Mouse (Mus musculus): Measurements from ENCODE around the gene Mcmbp.
"Not testable (repeated sequence)": the region's sequence is repeated elsewhere in the genome, so short reads cannot be mapped to it uniquely, and the experiment has no call there.

The Mcmbp gene

DNA sequence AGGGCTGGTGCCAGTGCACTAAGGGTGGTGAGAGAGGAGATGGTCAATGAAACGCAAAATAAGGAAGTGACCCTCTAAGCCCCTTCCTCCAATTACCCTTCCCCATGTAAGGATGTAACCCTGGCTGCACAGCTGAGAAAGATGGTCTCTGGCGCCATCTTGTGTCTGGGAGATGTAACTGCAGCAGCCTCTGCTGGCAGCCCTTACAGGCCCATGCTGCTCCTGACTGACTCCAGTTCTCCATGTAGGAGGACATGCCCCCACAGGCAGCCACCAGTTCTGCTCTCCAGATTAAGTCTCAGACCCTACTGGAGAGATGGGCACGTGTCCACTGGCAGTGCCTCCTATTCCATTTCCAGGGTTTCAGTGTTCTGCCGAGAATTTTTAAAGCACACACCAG, 34.6 kb downstream of the Mcmbp start:
- peak; percentile 81 to 83 for DNase-seq

DNA sequence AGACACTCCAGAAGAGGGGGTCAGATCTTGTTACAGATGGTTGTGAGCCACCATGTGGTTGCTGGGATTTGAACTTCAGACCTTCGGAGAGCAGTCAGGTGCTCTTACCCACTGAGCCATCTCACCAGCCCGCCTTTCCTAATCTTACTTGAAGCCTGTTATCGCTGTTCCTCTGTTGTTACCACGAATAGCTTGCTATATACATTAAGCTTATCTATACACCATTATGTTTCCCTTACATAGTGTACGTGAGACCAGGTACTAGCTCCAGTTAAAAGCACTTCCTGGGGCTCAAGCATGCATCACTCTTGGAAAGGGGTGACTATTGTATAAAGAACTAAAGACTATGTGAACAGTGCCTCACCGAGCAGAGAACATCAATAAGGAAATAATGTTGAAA, 40.3 kb downstream of the Mcmbp start:
- DNase-seq, result not testable (repeated sequence)

DNA sequence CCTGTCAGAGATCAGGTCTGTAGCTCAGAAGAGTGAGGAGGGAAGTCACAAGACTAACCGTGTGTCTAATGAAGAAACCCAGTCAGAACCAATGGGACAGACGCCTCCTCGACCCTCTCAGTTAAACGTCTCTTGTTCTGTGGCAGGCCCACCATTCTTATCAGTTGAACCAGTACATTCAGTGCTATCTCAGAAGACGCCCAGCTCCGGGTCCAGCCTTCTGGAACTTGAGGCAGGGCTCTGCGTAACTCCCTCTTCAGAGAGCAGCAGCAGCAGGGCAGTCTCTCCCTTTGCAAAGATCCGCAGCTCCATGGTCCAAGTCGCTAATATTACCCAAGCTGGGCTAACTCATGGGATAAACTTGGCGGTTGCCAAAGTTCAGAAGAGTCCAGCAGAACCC, 45.4 kb downstream of the Mcmbp start:
- no peak for DNase-seq

DNA sequence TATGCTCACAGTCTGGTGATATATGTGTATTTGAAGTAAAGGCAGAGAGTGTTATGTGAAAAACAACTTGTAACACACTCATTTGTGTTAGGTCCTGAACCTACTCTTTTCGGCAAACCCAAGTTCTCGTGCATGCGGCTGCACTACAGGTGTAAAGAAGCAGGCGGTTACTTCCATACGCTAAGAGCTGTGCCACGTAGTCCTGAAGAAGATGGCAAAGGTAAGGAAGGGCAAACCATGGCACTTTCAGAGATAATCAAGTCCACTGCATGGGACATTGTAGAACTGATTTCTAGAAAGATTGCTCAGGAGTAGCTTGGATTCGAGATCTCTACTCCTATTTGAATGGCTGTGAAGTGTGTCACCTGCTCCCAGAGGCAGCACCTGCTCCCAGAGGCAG, 48.1 kb downstream of the Mcmbp start:
- DNase-seq, result no peak

DNA sequence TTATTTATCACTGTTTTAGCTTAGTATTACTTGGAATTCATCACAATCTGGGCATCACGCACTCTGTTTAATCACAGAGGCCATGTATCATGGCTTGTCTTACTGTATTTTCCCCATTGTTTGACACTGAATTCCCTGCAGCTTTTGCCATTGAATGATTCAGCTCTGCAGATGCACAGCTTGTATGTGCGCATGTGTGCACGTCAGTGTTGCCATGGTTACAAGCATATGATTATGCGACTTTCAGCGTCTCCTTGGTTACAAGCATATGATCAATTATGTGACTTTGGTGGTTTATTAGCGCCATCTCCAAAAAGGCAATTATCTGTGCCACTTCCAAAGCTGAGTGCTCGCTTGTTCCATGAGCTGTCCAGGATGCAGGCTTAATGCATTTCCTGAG, 49.5 kb downstream of the Mcmbp start:
- DNase-seq, result peak; percentile 52 to 62

DNA sequence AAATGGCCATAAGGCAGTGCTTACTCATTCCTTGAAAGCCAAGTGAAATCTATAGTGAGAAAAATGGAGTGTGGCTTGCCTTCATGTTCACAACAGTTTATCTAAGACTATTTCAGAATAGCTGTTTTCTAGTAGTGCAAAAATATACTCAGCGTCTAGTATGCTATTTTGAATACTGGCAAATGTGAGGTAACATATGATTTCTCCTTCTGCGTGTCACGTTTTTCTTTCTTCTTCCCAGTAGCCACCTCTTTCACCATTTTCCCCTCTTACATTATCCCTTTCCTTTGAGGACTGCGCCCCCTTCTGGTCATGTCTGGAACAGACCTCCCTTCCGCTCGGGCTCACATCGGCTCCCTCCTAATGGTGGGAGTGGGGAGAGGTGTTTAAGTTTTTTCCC, 50.2 kb downstream of the Mcmbp start:
- peak; percentile 93 to 95 for DNase-seq

DNA sequence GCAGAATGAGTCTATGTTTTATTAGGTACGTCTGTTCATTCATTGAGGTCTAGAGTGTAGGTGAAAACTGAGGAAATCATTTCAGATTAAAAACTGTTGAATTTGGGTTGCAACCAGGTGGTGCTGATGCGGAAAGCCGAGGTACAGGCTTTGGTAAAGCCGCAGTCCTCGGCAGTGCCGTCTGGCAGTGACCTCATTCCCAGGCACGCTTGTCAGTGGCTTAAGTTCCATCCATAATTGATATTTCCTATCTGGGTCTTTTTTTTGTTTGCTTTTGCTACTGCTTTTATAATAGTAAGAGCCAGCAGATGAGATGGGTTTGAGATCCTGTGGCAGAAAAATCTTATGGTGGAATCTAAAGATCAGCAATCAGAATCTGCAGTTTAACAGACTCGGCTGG, 50.9 kb downstream of the Mcmbp start:
- DNase-seq, result peak; percentile 51 to 64

DNA sequence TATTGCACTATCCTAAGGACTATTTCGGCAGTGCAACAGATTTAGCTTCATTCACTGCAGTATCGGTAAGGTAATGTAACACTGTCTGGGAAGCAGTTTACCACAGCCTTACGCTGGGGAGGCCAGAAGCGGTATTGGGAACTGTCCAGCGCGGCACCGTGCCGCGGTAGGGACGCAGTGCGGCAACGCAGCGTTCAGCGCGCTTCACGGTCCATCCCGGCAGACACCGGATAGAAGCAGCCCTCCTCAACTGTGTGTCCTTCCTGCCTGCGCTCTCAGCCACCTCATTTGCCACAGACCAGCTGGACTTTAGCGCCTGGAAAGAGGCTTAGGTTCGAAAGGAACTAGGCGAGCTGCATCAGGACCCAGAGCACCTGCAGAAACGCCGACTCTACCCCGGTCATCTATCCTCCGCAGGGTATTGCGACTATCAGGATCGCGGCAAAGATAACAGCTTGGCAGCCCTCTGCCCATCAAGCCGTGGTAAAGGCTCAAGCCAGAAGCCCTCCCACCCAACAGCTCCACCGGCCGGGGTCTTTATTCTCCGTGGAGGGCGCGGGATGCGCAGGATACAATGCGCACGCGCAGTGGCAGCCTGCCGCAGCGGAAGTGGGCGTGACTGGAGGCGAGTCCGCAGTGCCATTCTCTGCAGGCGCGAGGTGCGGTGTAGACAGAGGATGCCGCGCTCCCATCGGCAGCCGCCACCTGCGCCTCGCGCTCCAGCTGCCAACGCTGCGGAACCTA, 52.3 kb downstream of the Mcmbp start:
- DNase-seq, result peak; percentile 92 to 94

DNA sequence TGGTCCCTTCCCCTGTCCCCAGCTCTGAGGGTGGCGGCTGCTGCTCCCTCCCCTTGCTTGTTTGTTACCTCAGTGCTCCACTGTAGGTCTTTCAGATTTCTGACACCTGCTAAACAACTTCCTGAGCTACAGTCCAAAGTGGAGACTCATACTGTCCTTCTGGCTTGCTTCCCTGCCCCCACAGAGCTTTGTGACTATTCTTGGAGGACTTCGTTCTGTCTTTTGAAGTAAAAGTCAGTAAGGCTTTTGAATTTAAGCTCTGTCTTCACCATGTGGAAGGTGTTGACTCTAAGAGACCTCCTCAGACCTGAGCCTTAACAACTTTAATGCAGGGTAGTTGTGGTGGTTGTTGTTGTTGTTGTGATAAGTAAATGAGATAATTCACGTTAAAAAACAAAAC, 61.7 kb downstream of the Mcmbp start:
- DNase-seq, result no peak

DNA sequence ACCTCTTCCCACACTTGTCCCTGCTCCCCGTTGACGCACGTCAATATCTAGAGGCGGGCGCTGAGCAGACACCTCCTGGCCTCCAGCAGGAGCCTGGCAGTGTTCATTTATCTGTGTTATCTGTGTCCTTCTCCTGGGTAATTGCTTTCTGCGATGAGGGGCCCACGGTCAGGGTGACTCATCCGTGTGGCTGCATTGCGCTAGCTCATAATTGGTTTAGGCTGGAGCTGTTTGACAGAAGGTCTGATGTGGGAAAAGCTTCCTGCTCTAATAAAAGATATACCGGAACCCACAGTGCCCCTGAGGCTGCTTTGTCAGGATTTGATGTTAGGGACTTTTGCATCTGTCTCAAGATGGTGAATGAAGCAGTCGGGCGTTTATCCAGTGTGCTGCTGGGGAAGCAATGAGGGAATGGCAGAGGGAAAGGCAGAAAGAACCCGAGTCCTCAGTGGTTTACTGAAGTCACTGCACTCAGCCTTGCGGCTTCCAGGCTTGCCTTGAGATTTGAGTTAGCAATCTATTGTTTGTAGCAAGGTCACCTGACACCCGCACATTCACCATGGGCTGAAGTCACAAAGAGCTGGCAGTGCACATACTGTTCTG, 67.8 kb downstream of the Mcmbp start:
- peak; percentile 74 to 76 for DNase-seq

DNA sequence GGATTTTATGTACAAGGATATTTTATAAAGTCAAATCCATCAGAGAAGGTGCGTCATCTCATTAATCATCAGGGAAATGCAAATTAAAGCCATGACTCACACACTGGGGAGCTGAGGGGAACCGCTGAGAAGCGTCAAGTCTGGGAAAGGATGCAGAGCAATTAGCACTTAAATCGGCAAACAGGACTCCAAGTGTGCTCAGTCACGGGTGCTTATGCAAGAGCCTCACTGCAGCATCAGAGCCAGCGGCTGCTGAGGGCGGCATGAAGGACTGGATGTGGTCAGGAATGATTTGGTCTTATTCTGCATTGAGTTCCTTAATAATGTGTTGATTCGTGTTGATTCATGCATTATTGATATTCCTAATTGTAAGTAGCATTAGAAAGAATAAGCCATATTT, 68.3 kb downstream of the Mcmbp start:
- peak; percentile 73 to 76 for DNase-seq

DNA sequence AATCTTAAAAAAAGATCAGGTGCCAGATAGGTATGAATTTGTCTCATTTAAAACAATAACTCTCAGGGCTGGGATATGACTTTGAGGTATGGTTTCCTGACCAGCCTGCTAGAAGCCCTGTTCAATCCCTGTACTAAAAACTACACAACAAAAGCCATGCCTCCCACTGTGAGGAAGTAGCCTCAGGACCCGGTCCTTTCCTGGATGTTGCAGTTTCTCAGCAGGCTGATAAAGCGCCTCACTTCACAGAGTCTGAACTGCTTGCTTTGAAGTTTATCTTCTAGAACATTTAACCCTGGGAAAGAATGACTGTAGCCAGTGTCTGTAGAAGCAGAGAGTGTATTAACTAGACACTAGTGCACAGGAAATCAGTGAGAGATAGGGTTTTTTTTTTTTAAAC, 71.5 kb downstream of the Mcmbp start:
- DNase-seq, result no peak

DNA sequence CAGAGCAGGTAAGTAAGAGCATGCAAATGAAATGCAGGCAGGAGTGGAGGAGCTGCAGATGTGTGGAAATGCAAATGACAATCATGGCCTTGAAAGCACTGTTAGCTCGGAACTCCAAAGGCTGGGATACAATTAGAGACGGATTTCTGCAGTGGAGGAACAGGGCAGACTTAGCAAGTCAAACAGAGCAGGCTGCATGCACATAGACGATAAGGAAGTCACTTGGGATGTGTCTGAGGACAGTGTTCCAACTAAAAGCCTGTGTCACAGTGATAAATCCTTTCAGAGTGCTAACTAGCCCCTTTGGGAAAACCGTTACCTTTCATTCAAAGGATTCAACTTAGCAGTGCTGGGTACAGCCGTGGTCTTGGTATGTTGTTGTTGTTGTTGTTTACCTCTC, 72.5 kb downstream of the Mcmbp start:
- no peak for DNase-seq

DNA sequence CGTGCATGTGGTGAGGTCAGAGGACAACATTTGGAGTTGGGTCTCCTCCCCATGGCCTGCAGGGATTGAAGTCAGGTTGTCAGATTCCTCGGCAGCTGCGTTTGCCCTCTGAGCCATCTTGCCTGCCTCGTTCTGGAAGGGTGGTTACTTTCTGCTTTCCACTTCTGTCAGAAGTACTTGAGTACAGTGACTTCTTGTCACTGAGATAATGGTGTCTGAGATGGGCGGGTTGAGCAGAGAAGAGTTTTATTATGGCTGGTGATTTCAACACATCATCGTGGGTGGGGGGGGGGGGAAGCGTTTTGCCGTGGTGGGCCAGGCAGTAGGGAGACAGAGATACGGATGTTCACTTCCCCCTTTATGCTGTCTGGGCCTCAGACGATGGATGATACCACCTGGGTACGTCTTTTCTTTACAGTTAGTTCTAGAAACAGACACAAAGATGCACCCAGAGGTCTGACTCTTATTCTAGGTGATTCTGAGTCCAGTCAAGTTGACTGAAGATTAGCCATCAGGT, 75.4 kb downstream of the Mcmbp start:
- no peak for DNase-seq

DNA sequence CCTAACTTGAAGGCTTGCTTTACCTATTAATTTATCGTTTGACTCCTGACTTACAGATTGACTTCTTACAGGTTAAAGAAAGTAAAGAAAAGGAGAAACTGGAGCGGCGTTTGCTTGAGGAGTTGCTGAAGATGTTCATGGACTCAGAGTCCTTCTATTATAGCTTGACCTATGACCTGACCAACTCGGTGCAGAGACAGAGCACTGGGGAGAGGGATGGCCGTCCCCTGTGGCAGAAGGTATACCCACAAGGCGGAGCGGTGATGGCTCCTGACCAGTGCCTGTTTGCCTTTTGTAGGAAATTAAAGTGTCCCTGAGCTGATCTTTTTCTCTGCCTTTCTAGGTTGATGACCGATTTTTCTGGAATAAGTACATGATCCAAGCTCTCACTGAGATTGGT, 76.4 kb downstream of the Mcmbp start:
- no peak for DNase-seq

DNA sequence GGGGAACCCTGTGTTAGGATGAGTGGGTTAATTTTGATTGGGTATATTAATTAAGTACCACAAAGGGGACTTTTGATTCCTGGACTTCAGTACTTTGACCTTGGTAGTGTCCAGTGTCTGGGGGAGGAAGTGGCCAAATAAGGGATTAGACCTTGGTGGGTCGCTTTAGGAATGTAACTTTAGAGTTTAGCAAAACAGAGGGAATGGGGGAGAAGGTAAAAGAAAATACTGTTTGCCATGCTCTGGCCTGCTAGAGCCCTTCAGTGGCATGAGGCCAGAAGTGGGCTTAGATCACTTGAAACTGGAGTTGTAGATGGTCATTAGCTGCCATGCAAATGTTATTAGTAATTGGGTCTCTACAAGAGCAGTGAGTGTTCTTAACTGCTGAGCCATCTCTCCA, 83.3 kb downstream of the Mcmbp start:
- no peak for DNase-seq
